Mouse (Mus musculus): ENCODE data around the gene Nacad. TPM values are rescaled to one million over a fixed set of nuclear protein-coding genes. Genes with fewer than 3 reads are reported as not detected.

Gene Nacad
- polyA plus RNA-seq, 1 experiment from 2014 or later, result 2.0 TPM

DNA sequence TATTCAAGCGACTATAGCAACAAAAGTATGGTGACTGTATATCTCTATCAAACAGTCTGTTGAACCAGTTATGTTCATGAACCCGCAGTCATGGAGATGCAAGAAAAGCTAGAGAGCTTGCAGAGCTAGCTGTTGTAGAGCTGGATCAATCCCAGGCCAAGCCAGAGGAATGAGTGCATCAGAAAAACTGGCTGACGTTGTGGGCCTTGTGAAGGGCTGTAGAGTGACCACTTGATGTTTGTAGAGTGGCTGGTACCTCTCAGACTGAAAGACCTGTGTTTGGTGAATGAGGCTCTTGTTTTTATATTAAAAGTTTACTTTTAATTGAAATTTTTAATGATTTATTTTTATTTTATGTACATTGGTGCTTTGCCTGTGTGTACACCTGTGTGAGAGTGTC lies 55.7 kb downstream of the Nacad start:
- no peak overlapping the region for H3K4me2 ChIP-seq
- no peaks in the 10 kb centered on the region for H3K9me3 ChIP-seq (replicated peaks)
- H3K4me1 ChIP-seq (replicated peaks), result peaks cover 20% of the 10 kb centered on the region
- no peak overlapping the region for H3K27ac ChIP-seq (ENCODE audit: poor library complexity, severe bottlenecking)
- no peaks in the 10 kb centered on the region for H3K27me3 ChIP-seq (replicated peaks)
- no peak for ATAC-seq (ENCODE audit: insufficient number of reproducible peaks, low FRiP score)
- 92% methylated on average over 3 of the region's 3 CpGs for WGBS
- no peak overlapping the region for H3K4me3 ChIP-seq
- H3K36me3 ChIP-seq, result peaks cover 13% of the 10 kb centered on the region
- H3K9ac ChIP-seq, result no peak overlapping the region

DNA sequence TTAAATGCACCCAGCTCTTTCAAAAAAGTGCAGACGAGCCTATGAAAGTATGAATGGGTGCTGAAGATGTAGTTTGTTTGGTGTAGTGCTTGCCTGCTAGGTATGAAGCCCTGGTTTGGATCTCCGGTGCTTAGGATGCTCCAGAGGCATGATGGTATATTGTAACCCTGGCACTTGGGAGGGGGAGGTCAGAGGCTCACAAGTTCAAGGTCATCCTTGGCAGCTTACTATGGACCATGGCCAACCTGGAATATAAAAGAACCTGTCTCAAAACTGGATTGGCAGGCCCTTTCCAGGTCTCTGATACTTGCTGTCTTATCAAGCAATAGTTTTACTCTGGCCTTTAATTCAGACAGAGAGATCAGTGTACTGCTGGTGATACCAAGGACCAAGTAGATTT lies 56.1 kb downstream of the Nacad start:
- Histone ChIP-seq H3K9me3 (replicated peaks) (no peaks in the 10 kb centered on the region), H3K36me3 (peaks cover 13% of the 10 kb centered on the region), H3K4me2 (no peak overlapping the region), H3K9ac (no peak overlapping the region), H3K27ac (ENCODE audit: poor library complexity, severe bottlenecking) (no peak overlapping the region), H3K4me1 (replicated peaks) (peaks cover 17% of the 10 kb centered on the region), H3K4me3 (no peak overlapping the region), H3K27me3 (replicated peaks) (no peaks in the 10 kb centered on the region)
- WGBS, result 90% methylated on average over 2 of the region's 2 CpGs
- ATAC-seq (ENCODE audit: insufficient number of reproducible peaks, low FRiP score), result no peak

Other genes starting within 250 kb of the Nacad start
- gene Zmiz2, start 217.0 kb downstream of the Nacad start, polyA plus RNA-seq (2016; fragmentation: Nextera tagmentation; extraction: Ambion mirVana), result 7.0 and 7.5 TPM in 2 replicates
- 4,539 and 4,606 TPM in 2 replicates for gene Ppia, start 190.6 kb downstream of the Nacad start, polyA plus RNA-seq (2016; fragmentation: Nextera tagmentation; extraction: Ambion mirVana)
- 306 TPM in 2 replicates for gene H2afv, start 161.6 kb downstream of the Nacad start, polyA plus RNA-seq (2016; fragmentation: Nextera tagmentation; extraction: Ambion mirVana)
- gene Purb, start 130.1 kb downstream of the Nacad start, polyA plus RNA-seq (2016; fragmentation: Nextera tagmentation; extraction: Ambion mirVana), result 29.8 and 32.6 TPM in 2 replicates
- gene Myo1g, start 85.1 kb downstream of the Nacad start, polyA plus RNA-seq (2016; fragmentation: Nextera tagmentation; extraction: Ambion mirVana), result 0.23 and 0.60 TPM in 2 replicates
- 61.2 and 64.1 TPM in 2 replicates for gene Ccm2, start 59.2 kb downstream of the Nacad start, polyA plus RNA-seq (2016; fragmentation: Nextera tagmentation; extraction: Ambion mirVana)
- gene Tbrg4, start 20.0 kb upstream of the Nacad start, polyA plus RNA-seq (2016; fragmentation: Nextera tagmentation; extraction: Ambion mirVana), result 49.9 and 52.5 TPM in 2 replicates
- not detected in 2 replicates for gene Wap, start 32.6 kb upstream of the Nacad start, polyA plus RNA-seq (2016; fragmentation: Nextera tagmentation; extraction: Ambion mirVana)
- 1.7 and 2.4 TPM in 2 replicates for gene Ramp3, start 52.5 kb upstream of the Nacad start, polyA plus RNA-seq (2016; fragmentation: Nextera tagmentation; extraction: Ambion mirVana)
- gene Gm11983, start 231.6 kb upstream of the Nacad start, polyA plus RNA-seq (2016; fragmentation: Nextera tagmentation; extraction: Ambion mirVana), result not detected in 2 replicates